Mouse (Mus musculus): ENCODE measurements around the gene Nsg1.

DNA sequence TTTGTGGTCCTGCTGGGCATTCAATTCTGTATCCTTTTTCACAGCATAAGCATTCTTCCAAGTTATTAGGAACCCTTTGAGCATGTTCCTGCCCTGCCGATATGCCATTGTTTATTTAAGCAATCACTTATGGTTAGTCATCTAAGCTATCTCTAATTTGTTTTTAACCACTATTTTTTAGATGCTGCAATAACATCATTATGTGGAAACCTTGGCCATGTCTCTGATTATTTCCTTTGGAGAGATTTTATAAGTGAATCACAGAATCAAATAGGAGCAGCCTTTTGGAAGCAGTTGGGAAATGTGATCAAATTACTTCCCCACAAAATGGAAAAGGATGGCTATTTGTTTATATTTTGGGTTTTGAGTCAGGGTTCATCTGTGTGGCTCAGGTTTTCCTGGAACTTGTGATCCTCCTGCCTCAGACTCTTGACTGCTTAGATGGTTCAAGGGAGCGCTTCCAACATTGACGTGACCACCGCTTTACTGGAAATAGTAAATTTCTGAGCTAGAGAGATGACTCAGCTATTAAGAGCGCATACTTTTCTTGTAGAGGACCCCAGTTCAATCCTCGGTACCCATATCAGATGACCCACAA, 25.1 kb upstream of the Nsg1 start:
- TF ChIP-seq POLR2A (IDR thresholded peaks at IDR 0.05; ENCODE audit: extremely low read depth, insufficient read depth, low read length): no peak
- TF ChIP-seq CTCF (IDR thresholded peaks at IDR 0.05; ENCODE audit: extremely low read depth, insufficient read depth, low read length): no peak
